28 mouse cellular contexts compared by ENCODE assay signal in the genomic region with DNA sequence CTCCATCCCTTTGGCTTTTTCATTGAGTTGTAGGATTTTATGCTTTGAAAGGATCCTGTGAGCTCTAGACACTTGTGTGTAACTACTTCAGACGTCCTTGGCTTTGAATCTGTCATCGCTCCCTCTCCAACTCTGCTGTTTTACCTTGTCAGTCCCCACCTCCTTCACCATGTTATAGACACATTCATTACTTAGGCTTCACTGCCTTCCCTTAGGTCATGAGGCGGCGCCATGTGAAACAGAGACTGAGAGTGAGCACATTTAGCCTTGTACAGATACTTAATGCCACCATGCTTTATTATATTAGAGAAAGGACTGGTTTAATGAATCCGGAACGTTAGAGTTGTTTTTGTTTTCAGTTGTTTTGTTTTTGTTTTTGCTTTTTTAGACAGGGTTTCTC. TPM values are rescaled to one million over a fixed set of nuclear protein-coding genes. Genes with fewer than 3 reads are reported as not detected.
DNase-seq lines count a peak whose midpoint lies in the region; ATAC-seq lines count a peak whose summit lies in the region.
"Had no signal": no experiment of that assay in that cellular context is flagged by ENCODE, and none has a peak within 500 bp of the region (broad histone marks: within the 10 kb centered on the region; RNA-seq: fewer than 3 reads in every experiment).

No protein-coding gene starts in this region.

- peak; percentile 21 for DNase-seq in adrenal gland, postnatal 14 days
- DNase-seq in adrenal gland, adult 2 months: no peak
- peak; percentile 37 for DNase-seq in retina, postnatal 1 day
- no peak for DNase-seq in retina, embryonic 14.5 days (ENCODE audit: low spot score)
- DNase-seq: adrenal gland, postnatal 10 days; cerebellum, adult 11-12 months; cerebellum, adult 8-10 months; cerebellum, postnatal 10 days; cerebellum, postnatal 36 days; embryo, embryonic 11 days; gastrocnemius, postnatal 25 days; heart, adult 2 months had no signal

- no peaks in the 10 kb centered on the region for H3K36me3 ChIP-seq in forebrain, embryonic 12.5 days (replicated peaks)
- no peaks in the 10 kb centered on the region for H3K36me3 ChIP-seq in forebrain, embryonic 15.5 days
- H3K36me3 ChIP-seq: embryonic facial prominence, embryonic 10.5 days; hindbrain, embryonic 12.5 days; hindbrain, embryonic 15.5 days had no signal

- H3K27me3 ChIP-seq in forebrain, embryonic 12.5 days: no peaks in the 10 kb centered on the region
- H3K27me3 ChIP-seq in forebrain, embryonic 15.5 days: no peaks in the 10 kb centered on the region
- H3K27me3 ChIP-seq: embryonic facial prominence, embryonic 13.5 days; heart, embryonic 13.5 days; hindbrain, embryonic 12.5 days; hindbrain, embryonic 15.5 days had no signal

- no peaks in the 10 kb centered on the region for H3K9me3 ChIP-seq in forebrain, embryonic 12.5 days
- H3K9me3 ChIP-seq in forebrain, embryonic 15.5 days: no peaks in the 10 kb centered on the region
- H3K9me3 ChIP-seq: embryonic facial prominence, embryonic 10.5 days; embryonic facial prominence, embryonic 13.5 days; heart, embryonic 10.5 days; heart, embryonic 13.5 days; hindbrain, embryonic 12.5 days; hindbrain, embryonic 15.5 days had no signal

- no peak overlapping the region for H3K4me2 ChIP-seq in forebrain, embryonic 12.5 days
- no peak overlapping the region for H3K4me2 ChIP-seq in forebrain, embryonic 15.5 days (replicated peaks)
- H3K4me2 ChIP-seq: embryonic facial prominence, embryonic 13.5 days; heart, embryonic 13.5 days; hindbrain, embryonic 12.5 days; hindbrain, embryonic 15.5 days had no signal

- no peak overlapping the region for H3K4me3 ChIP-seq in forebrain, embryonic 12.5 days (replicated peaks)
- H3K4me3 ChIP-seq in forebrain, embryonic 15.5 days: no peak overlapping the region
- H3K4me3 ChIP-seq: embryonic facial prominence, embryonic 10.5 days; embryonic facial prominence, embryonic 13.5 days; erythroblast, embryonic 14.5 days; heart, adult 2 months; heart, embryonic 10.5 days; heart, embryonic 13.5 days; hindbrain, embryonic 12.5 days; hindbrain, embryonic 15.5 days had no signal

- H3K4me1 ChIP-seq in forebrain, embryonic 12.5 days: peaks cover 6% of the 10 kb centered on the region; the same call in 1 of the 2 replicates
- H3K4me1 ChIP-seq in forebrain, embryonic 15.5 days: peaks cover 3% of the 10 kb centered on the region; the same call in 1 of the 2 replicates
- H3K4me1 ChIP-seq: hindbrain, embryonic 12.5 days; hindbrain, embryonic 15.5 days had no signal

- WGBS in forebrain, embryonic 12.5 days: 21% methylated on average over 6 of the region's 6 CpGs
- 17% methylated on average over 6 of the region's 6 CpGs for WGBS in forebrain, embryonic 15.5 days

- H3K9ac ChIP-seq in forebrain, embryonic 12.5 days: no peak overlapping the region
- no peak overlapping the region for H3K9ac ChIP-seq in forebrain, embryonic 15.5 days (replicated peaks)
- H3K9ac ChIP-seq: embryonic facial prominence, embryonic 13.5 days; heart, embryonic 13.5 days; hindbrain, embryonic 12.5 days; hindbrain, embryonic 15.5 days had no signal

- peak; percentile 61; the same call in 1 of the 2 replicates for ATAC-seq in forebrain, embryonic 12.5 days (ENCODE audit: low FRiP score)
- no peak for ATAC-seq in forebrain, embryonic 15.5 days (replicated peaks)
- ATAC-seq: activated CD4-positive, CD25-positive, alpha-beta regulatory T cell, adult 4 months; intestine, postnatal 0 days had no signal

- H3K27ac ChIP-seq in forebrain, embryonic 12.5 days: no peak overlapping the region
- H3K27ac ChIP-seq in forebrain, embryonic 15.5 days (replicated peaks): no peak overlapping the region
- H3K27ac ChIP-seq: embryonic facial prominence, embryonic 10.5 days; embryonic facial prominence, embryonic 13.5 days; heart, adult 2 months; heart, embryonic 10.5 days; heart, embryonic 13.5 days; hindbrain, embryonic 12.5 days; hindbrain, embryonic 15.5 days had no signal

RNA-seq across cellular contexts. Expression of gene 1700034J05Rik, which starts 17.8 kb away (rescaled TPM):
- not detected in 2 replicates for total RNA-seq in adrenal gland, postnatal 14 days (2021)
- total RNA-seq in adrenal gland, adult 2 months (2021): not detected
- not detected in 2 replicates for polyA plus RNA-seq in adrenal gland, adult 2 months (2012; rRNA removed)
- polyA plus RNA-seq in forebrain, embryonic 12.5 days (2016; fragmentation: Nextera tagmentation; extraction: Ambion mirVana): not detected in 2 replicates
- polyA plus RNA-seq in forebrain, embryonic 15.5 days (2015; fragmentation: Nextera tagmentation; extraction: Ambion mirVana): not detected in 2 replicates
- total RNA-seq: adrenal gland, postnatal 10 days; adrenal gland, postnatal 4 days; gastrocnemius, adult 8-10 months; gastrocnemius, postnatal 25 days; heart, adult 2 months; heart, postnatal 25 days; hematopoietic stem cell, adult 5-6 weeks had no signal
- polyA plus RNA-seq: activated CD4-positive, CD25-positive, alpha-beta regulatory T cell, adult 4 months; cortical plate, adult 2 months; erythroblast, embryonic 14.5 days; heart, adult 2 months; intestine, postnatal 0 days had no signal

Comparison
In these comparisons a context has a peak if more than half of its experiments do, and no peak if none do; other contexts are left out.
1. DNase-seq: peak in adrenal gland, postnatal 14 days (single experiment) and retina, postnatal 1 day (single experiment); none in adrenal gland, adult 2 months (single experiment) and retina, embryonic 14.5 days (single experiment).